Mouse (Mus musculus): ENCODE measurements around the gene C1ql4.
A peak's percentile ranks its signal among the peaks of the same experiment; 100 is the strongest.
"Not testable (repeated sequence)": the region's sequence is repeated elsewhere in the genome, so short reads cannot be mapped to it uniquely, and the experiment has no call there.

Gene C1ql4

GRCm38 (mm10) chr15:99098493-99098861, 10.9 kb upstream of the C1ql4 start:
- no peak for DNase-seq (ENCODE audit: low read depth)

- DNase-seq (ENCODE audit: low read depth) = no peak
Observed at GRCm38 (mm10) chr15:99097840-99098492, 10.3 kb upstream of the C1ql4 start.

GRCm38 (mm10) chr15:99096831-99097500, 9.3 kb upstream of the C1ql4 start:
- DNase-seq (ENCODE audit: low read depth) = no peak

GRCm38 (mm10) chr15:99096061-99096793, 8.6 kb upstream of the C1ql4 start:
- DNase-seq (ENCODE audit: low read depth) = no peak

GRCm38 (mm10) chr15:99095356-99095755, 7.7 kb upstream of the C1ql4 start:
- no peak for DNase-seq (ENCODE audit: low read depth)

- no peak for DNase-seq (ENCODE audit: low read depth)
Observed at GRCm38 (mm10) chr15:99094631-99095270, 7.1 kb upstream of the C1ql4 start.

GRCm38 (mm10) chr15:99093291-99094258, 6.0 kb upstream of the C1ql4 start:
- DNase-seq (ENCODE audit: low read depth) = no peak

- DNase-seq (ENCODE audit: low read depth) = no peak
Observed at GRCm38 (mm10) chr15:99092870-99093269, 5.3 kb upstream of the C1ql4 start, which contains the start of gene Dnajc22. Dnajc22 (plus strand) TSS chr15:99093170.

GRCm38 (mm10) chr15:99089069-99089468, 1.5 kb upstream of the C1ql4 start:
- DNase-seq (ENCODE audit: low read depth) = no peak

- DNase-seq (ENCODE audit: low read depth) = peak; percentile 54
Observed at GRCm38 (mm10) chr15:99088292-99088691, 675 bp upstream of the C1ql4 start.

- DNase-seq (ENCODE audit: low read depth) = no peak
Observed at GRCm38 (mm10) chr15:99085997-99086396, 1.6 kb downstream of the C1ql4 start.

- DNase-seq (ENCODE audit: low read depth) = no peak
Observed at GRCm38 (mm10) chr15:99084618-99085017, 3.0 kb downstream of the C1ql4 start.

GRCm38 (mm10) chr15:99083867-99084557, 3.6 kb downstream of the C1ql4 start:
- DNase-seq (ENCODE audit: low read depth) = no peak

GRCm38 (mm10) chr15:99083258-99083657, 4.4 kb downstream of the C1ql4 start:
- DNase-seq (ENCODE audit: low read depth) = peak; percentile 34

- DNase-seq (ENCODE audit: low read depth) = no peak
Observed at GRCm38 (mm10) chr15:99082840-99083239, 4.8 kb downstream of the C1ql4 start.

- DNase-seq (ENCODE audit: low read depth) = no peak
Observed at GRCm38 (mm10) chr15:99082322-99082721, 5.3 kb downstream of the C1ql4 start.

GRCm38 (mm10) chr15:99079804-99080203, 7.8 kb downstream of the C1ql4 start:
- DNase-seq (ENCODE audit: low read depth) = no peak

GRCm38 (mm10) chr15:99078181-99078910, 9.3 kb downstream of the C1ql4 start:
- no peak for DNase-seq (ENCODE audit: low read depth)

GRCm38 (mm10) chr15:99076011-99076410, 11.6 kb downstream of the C1ql4 start:
- DNase-seq (ENCODE audit: low read depth) = not testable (repeated sequence)
